Mouse (Mus musculus) NIH3T3 (cell line): ENCODE results near the gene Eri3.
A peak's percentile ranks its signal among the peaks of the same experiment; 100 is the strongest.

Source experiments
- DNase-seq: peaks from one replicate; pipeline ENCODE4 v3.0.0-alpha.2; 2012; ENCODE audit warnings: low read depth

Gene Eri3

GRCm38 (mm10) chr4:117577579-117577978 lies 27.4 kb downstream of the Eri3 start:
- DNase-seq: no peak

- no peak for DNase-seq
Observed at GRCm38 (mm10) chr4:117581626-117582025, 31.5 kb downstream of the Eri3 start.

GRCm38 (mm10) chr4:117585995-117586394 lies 35.8 kb downstream of the Eri3 start:
- no peak for DNase-seq

DNA sequence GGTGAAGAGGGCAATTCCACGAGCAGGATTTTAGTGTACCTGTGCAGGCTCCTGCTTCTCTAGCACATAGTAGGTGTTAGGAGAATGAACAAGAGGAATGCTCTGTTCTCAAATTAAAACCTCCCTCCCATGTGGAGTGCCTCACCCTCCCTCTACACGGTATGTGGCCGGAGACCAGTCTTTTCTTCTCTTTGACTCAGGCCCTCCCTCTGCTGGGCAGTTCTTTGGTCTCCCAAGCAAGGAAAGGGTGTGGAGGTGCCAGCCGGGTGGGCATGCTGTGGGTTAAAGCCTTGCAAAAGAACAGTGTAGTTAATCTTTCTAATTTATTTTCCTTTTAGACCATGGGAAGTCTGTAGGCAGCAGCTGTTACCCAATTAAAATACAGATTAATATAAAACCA lies 37.3 kb downstream of the Eri3 start:
- peak; percentile 27 for DNase-seq

- no peak for DNase-seq
Observed at GRCm38 (mm10) chr4:117589081-117589660, 39.0 kb downstream of the Eri3 start.

DNA sequence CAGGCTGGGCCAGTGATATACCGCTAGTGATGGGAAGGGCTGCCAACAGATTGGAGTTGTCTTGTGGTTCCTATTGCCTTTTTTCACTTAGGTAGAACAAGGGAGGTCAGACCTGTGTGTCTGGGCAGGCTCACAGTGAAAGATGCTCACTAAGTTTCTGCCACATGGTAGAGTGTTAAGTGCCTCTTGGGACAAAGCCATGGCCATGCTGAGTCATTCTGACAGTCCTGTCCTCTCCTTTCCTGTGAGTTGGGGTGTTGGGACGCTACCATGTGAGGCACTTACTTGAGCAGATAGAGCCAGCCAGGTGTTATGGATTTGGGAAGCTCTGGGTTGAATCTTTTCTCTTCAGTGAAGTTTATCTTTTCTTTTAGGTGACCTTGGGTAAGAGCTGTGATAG lies 40.6 kb downstream of the Eri3 start:
- peak; percentile 20 for DNase-seq

DNA sequence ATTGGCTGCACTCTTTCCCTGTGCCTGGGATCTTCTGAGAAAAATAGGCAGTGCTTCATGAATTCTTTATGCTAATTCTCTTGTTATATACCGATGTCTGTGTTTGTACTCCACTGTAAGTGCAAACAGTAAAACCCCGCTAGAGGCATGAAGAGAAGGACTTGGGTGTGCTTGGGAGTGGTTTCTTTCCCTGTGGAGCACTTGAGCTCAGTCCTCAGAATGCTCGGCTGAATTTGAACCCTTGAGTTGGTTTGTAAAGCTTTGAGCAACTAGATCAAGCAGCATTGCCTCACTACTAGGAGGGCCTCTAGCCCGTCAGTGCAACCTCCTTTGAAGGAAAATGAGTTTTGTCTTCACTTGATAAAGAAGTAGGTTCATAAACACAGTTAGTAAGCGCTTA lies 42.0 kb downstream of the Eri3 start:
- DNase-seq: no peak

GRCm38 (mm10) chr4:117595293-117595692 lies 45.1 kb downstream of the Eri3 start:
- DNase-seq: no peak

DNA sequence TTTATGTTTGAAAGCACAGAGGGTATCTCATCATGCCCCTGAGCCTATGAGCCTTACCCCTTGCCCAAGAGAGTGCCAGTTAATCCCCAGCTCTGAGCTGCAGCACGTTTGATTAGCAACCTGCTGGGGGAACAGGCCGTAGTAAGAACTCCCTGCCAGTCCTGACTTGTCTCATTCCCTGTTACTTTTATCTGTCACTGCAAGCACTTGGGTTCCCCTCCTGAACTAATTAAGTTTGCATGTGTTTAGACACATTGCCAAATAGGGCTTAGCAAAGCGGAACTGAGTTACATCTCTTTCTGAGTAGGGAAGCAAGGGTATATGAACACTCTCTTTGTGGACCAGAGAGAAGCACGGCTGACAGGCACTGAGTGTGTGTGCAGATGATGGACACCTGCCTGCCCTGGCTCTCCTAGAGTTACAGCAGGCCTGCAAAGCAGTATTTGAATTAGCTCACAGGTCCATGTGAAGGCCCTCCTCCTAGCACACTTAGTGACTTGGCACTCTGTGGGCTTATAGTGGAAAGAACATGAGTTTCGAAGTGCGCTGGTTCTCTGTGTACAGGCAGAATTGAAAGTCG lies 49.9 kb downstream of the Eri3 start:
- DNase-seq: no peak

GRCm38 (mm10) chr4:117601338-117601776 lies 51.2 kb downstream of the Eri3 start:
- no peak for DNase-seq

DNA sequence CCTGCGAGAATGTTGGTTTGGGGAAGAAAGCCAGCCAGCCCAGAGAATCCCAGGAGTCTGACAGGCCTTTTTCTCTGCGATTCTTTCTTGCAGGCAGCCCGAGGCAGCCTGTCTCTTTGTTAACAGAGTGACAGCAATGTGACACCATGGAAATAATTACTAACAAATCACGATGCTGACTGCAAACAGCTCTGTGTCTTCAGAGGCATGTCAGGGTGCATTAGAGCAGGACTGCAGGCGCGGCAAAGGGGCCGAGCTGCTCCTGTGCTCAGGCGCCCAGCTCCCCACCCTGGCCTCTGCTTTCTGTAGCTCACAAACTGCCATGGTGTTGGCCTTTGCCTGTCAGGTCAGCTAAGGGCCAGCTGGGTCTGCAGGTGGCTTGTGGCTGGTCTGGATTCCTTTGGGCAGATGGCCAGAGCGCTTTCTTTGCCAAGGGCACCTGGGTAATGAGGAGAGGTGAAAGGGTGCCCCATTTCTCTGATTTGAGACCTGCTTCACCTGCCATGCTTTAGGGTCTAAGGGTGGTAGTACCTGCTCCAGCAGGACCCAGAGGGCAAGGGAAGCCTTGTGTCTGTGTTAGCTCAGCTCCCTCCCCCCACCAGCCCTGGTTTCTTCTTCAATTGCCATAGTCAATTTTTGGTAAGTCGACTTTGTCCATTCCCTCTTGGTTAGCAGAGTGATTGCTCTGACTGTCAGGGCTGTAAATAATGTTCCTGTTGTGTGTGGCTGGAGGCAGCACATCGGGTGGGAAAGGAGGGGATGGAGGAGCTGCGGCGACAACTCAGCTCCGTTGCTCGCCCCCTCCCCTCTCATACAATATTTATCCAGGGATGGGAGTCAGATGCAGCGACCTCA lies 55.2 kb downstream of the Eri3 start:
- no peak for DNase-seq

DNA sequence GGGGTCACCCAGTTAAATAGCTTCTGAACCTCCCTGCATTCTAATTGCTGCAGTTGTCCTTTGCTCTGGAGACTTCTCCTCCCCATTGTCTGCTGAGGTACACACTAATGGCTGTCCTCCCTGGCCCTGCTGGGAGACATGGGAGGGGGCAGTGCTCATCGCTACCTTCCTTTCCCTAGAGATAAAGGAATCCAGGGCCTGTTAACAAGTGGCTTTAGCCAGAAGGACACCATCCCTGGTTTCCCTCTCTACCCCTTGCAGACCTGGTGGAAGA lies 55.7 kb downstream of the Eri3 start:
- no peak for DNase-seq

- DNase-seq: no peak
Observed at GRCm38 (mm10) chr4:117606831-117607610, 56.9 kb downstream of the Eri3 start.

GRCm38 (mm10) chr4:117608265-117608664 lies 58.1 kb downstream of the Eri3 start:
- peak; percentile 11 for DNase-seq

DNA sequence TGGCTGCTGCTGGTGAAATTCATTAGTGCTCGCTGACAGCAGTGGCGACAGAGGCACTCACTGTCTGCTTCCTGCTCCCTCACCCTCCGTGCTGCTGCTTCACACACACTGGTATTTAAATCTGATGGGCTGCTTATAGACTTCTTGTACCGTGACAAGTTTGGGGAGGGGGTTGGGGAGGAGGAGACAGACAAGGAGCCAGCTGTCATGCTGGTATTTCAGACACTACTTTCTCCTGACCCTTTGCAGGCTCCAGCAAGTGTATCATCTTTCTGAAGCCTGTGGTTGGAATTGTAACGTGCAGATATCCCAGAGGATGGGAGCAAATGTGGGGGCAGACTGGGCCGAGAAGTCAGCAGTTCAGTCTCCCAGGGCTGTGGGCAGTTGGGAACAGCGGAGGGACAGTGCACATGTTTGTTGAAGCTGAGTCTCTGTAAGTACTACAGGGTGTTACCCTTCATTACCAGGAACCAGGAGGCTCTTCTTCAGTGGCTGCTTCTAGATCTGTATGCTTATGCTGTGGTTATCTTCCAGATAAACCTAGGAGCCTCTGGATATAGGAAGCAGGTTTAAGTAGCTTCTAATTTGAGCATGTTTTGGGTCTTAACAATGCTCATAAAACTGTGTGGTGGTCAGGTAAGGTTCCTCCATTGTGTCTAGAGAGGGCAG lies 59.3 kb downstream of the Eri3 start:
- no peak for DNase-seq

- no peak for DNase-seq
Observed at GRCm38 (mm10) chr4:117611385-117611784, 61.2 kb downstream of the Eri3 start.

- DNase-seq: no peak
Observed at GRCm38 (mm10) chr4:117611814-117612213, 61.6 kb downstream of the Eri3 start.

GRCm38 (mm10) chr4:117612713-117613112 lies 62.5 kb downstream of the Eri3 start:
- no peak for DNase-seq

DNA sequence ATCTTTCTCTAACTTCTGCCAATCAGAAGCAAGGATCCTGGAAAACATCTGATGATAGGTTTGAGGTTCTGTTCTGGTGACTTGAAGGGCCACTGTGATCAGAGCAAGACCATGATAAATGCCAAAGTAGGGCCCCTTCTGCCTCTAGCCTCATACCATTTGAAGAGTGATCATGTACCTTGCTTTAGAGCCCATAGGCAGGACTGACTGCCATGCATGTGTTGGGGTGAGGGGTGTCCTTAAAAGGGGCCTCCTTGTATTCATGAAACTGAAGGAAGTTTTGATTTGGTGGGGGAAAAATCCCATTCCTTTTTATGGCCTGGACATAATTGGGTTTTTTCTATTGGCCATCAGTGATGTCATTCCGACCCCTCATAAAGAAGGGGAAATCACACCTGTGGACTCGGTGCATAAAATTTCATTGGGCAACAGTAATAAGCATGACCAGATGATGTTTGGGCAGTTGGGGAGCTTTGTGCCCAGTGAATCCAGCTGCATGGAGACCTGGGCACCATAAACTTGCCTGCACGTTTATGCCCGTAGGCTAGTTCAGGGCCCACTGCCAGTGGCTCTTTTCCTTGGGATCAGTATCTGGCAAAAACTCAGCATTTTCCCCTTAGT lies 63.1 kb downstream of the Eri3 start:
- no peak for DNase-seq

DNA sequence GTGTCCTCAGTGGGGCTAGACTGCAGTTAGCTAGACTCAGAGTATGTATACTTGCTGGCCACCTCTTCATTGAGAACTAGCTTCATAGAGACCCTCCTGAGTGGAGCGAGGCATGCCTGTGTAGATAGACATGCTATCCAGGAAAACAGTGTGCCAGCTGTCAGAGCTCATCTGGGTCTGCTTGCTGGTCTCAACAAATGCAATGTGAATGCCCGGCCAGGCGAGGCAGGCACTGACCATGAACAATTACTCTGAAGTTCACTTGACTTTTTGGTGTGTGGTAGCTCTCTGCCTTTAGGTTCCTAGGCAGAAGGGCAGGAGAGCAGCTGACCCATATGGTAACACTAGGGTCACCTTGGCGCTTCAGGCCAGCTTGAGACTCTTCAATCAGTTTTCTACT lies 66.4 kb downstream of the Eri3 start:
- DNase-seq: no peak

DNA sequence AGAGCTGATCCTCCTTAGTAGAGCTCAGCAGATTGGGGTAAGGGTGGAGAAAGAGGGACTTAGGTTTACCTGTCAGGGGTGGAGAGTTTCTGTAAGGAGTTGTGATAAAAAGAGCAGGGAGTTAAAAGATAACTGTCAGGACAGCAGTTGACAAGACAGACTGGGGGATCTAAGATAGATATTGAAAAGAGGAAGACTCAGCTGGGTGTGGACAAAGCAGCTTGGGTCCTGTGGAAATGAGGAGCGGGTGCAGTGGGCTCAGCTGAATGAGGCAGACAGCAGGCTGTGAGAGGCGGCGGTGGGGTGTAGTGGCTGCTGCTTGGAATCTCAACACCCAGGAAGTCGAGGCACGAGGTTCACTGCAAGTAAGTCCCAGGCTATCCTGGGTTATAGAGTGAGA lies 72.1 kb downstream of the Eri3 start:
- DNase-seq: no peak

DNA sequence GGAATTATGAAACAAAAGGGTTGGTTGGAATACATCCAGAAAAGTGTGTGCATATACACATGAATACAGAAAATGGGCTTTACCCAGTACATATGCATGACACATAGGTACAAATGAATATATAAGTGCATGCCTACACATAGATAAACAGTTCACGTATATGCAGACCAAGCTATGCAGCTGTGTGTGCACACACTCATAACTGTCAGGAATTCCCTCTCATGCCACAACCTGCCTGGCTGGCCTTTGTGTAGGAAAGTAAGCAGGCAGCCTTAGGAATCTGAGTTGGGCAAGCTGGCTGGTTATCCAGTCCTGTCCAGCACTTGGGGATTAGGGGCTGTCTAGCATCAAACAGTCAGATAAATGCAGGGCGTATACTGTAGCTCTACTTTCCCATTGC lies 72.9 kb downstream of the Eri3 start:
- DNase-seq: no peak
